Mouse (Mus musculus) spleen, adult 2 months (tissue): Measurements from ENCODE around the gene Eif5a.

ENCODE experiments used
- CTCF ChIP-seq: fragments of 200-500 bp; IDR thresholded peaks from 2 replicates; pipeline ENCODE4 v1.5.1; 2011; ENCODE audit warnings: mild to moderate bottlenecking, inconsistent platforms; ENCODE audit not compliant: insufficient read depth, insufficient read length, insufficient replicate concordance; ENCODE audit errors: extremely low read depth
- POLR2A ChIP-seq: fragments of 200-500 bp; IDR thresholded peaks from 2 replicates; pipeline ENCODE4 v1.6.1; 2011; ENCODE audit warnings: low read depth, low read length, inconsistent platforms

DNA sequence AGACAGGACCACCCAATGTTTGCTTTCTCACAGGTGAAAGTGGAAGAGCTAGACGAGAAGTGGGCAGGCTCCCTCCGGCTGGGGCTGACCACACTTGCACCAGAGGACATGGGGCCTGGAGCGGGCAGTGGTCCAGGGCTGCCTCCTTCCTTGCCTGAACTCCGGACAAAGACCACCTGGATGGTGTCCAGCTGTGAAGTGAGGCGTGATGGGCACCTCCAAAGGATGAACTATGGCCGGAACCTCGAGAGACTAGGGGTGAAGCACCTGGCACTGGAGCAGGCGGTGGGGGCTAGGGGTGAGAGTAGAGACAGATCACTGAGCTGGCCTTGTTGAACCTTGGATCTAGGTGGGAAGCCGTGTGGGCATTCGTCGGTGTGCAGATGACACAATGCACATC lies 13.1 kb downstream of the Eif5a start:
- TF ChIP-seq CTCF (no peak), POLR2A (no peak)
